Mouse (Mus musculus): ENCODE results near the gene Sycp2l. TPM values are rescaled to one million over a fixed set of nuclear protein-coding genes. Genes with fewer than 3 reads are reported as not detected.

Sycp2l gene
- not detected for polyA plus RNA-seq (2014; fragmentation: Illumina TruSeq; extraction: RNeasy Lipid Tissue Mini Kit (QIAGEN cat#74804); ENCODE audit: low read depth, low replicate concordance)

DNA sequence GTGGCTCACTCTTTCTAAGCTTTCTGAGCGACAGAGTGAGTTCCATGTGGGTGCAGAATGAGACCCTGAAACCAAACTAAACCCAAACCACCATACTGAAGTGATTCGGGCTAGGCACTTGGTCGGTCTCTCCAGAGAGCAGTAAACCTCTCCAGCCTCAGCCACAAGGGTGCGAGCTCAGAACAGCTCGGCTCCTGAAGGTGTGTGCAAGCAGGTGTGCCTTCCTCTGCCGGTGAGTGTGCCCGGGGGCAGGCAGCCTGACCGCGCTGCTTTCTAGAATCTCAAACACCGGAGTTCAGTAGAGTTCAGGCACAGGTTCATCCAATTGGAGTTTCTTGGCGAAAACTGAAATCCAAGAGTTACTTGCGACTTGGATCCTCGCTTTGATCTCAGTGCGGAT lies at the start of gene Sycp2l:
TSS of gene Sycp2l (plus strand) at position 368 of the 400 bp plus-strand sequence.

DNA sequence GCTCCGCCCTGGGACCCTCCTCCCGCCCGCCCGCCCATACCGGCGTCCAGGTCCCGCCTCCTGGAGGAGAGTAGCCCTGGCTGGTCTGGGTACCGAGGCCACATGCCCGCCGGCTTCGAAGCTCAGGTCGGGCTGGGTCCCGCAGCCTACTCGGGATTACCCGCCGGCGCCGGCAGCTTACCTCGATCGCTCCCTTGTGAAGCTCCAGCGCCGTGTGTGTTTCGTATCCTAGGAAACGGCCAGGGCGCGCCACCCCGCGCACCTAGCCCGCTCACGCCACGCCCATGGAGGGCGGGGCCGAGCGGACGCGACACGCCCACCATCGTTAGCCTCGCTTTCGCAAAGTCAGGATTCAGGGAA lies 34.7 kb upstream of the Sycp2l start, which contains the start of gene Mak:
TSS of gene Mak (minus strand) at position 286 of the 360 bp plus-strand sequence.

DNA sequence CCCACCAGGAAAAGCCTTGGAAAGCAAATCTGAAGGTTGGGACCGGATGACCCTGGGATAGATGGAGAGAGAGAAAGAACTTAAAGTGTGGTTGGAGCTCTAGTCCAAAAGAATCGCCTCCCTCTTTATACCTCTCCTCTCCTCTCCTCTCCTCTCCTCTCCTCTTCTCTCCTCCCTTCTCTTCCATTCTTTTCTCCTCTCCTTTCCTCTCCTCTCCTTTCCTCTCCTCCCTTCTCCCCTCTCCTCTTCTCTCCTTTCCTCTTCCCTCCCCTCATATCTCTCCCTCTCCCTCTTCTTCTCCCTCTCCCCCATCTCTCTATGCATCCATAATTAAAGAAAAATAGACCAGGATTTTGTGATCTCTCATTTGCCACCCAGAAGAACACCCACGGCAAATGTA lies 3.2 kb upstream of the Sycp2l start, which contains the start of gene Gcm2:
TSS of gene Gcm2 (minus strand) at position 101 of the 400 bp plus-strand sequence.

DNA sequence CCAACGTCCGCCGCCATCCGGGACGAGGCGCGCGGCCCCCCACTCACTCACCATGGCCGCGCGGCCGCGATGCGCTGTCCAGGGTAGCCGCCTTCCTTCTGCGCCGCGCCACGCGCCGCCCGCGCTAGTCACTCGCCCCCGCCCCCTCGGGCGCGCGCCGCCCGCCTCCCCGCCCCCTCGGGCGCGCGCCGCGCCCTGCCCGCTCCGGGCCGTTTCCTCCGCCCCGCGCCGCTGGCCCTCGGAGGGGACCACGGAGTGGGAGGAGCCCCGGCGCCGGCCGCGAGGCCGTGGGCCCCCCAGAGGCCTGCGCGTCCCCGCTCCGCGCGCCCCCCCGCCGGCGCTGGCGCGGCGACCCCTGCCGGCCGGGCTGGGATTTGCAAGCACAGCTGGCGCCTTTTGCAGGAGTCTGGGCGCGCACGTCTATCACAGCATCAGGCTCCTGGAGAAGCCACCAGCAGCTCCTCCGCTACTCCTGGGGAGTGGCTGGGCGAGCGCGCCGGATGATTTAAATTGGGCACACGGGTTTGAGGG lies 106.3 kb downstream of the Sycp2l start, which contains the start of gene Elovl2:
TSS of gene Elovl2 (minus strand) at position 102 of the 531 bp plus-strand sequence.

Other genes starting within 250 kb of the Sycp2l start
- 53.0 TPM for gene Pak1ip1, start 113.3 kb upstream of the Sycp2l start, polyA plus RNA-seq (2014; fragmentation: Illumina TruSeq; extraction: RNeasy Lipid Tissue Mini Kit (QIAGEN cat#74804); ENCODE audit: low read depth, low replicate concordance)
- gene Tmem14c, start 98.0 kb upstream of the Sycp2l start, polyA plus RNA-seq (2014; fragmentation: Illumina TruSeq; extraction: RNeasy Lipid Tissue Mini Kit (QIAGEN cat#74804); ENCODE audit: low read depth, low replicate concordance), result 39.7 TPM
- not detected for gene Mak, start 34.6 kb upstream of the Sycp2l start, polyA plus RNA-seq (2014; fragmentation: Illumina TruSeq; extraction: RNeasy Lipid Tissue Mini Kit (QIAGEN cat#74804); ENCODE audit: low read depth, low replicate concordance)
- gene Gcm2, start 3.3 kb upstream of the Sycp2l start, polyA plus RNA-seq (2014; fragmentation: Illumina TruSeq; extraction: RNeasy Lipid Tissue Mini Kit (QIAGEN cat#74804); ENCODE audit: low read depth, low replicate concordance), result not detected
- gene Elovl2, start 106.1 kb downstream of the Sycp2l start, polyA plus RNA-seq (2014; fragmentation: Illumina TruSeq; extraction: RNeasy Lipid Tissue Mini Kit (QIAGEN cat#74804); ENCODE audit: low read depth, low replicate concordance), result 0.25 TPM
- gene Smim13, start 135.5 kb downstream of the Sycp2l start, polyA plus RNA-seq (2014; fragmentation: Illumina TruSeq; extraction: RNeasy Lipid Tissue Mini Kit (QIAGEN cat#74804); ENCODE audit: low read depth, low replicate concordance), result 33.6 TPM
- gene Gm17364, start 159.7 kb downstream of the Sycp2l start, polyA plus RNA-seq (2014; fragmentation: Illumina TruSeq; extraction: RNeasy Lipid Tissue Mini Kit (QIAGEN cat#74804); ENCODE audit: low read depth, low replicate concordance), result not detected

Measured in sigmoid colon, adult 10 weeks (tissue).